ENCODE assay signal across 29 mouse cellular contexts in genomic region chr3:100318357-100318756, GRCm38 (mm10).
"Had no signal": no experiment of that assay in that cellular context is flagged by ENCODE, and none has a peak within 500 bp of the region (broad histone marks: within the 10 kb centered on the region; RNA-seq: fewer than 3 reads in every experiment).

No protein-coding gene starts in this region.

- H3K4me1 ChIP-seq: limb, embryonic 10.5 days; limb, embryonic 12.5 days; limb, embryonic 13.5 days; limb, embryonic 15.5 days; liver, embryonic 12.5 days; liver, embryonic 13.5 days; liver, embryonic 15.5 days; lung, embryonic 15.5 days; megakaryocyte, embryonic 14.5 days; midbrain, embryonic 10.5 days; midbrain, embryonic 12.5 days; midbrain, embryonic 13.5 days; midbrain, embryonic 15.5 days had no signal

- DNase-seq: left cerebral cortex, postnatal 4 days; liver; liver, embryonic 13.5 days; liver, postnatal 0 days; lung, adult 18-20 months; lung, adult 2 months; lung, embryonic 14.5 days; lung, postnatal 10 days; lung, postnatal 14 days; lung, postnatal 36 days; lung, postnatal 4 days; midbrain, embryonic 14.5 days had no signal

- H3K9ac ChIP-seq: limb, embryonic 12.5 days; limb, embryonic 13.5 days; limb, embryonic 15.5 days; liver, embryonic 12.5 days; liver, embryonic 13.5 days; liver, embryonic 14.5 days; liver, embryonic 15.5 days; liver, postnatal 0 days; lung, embryonic 14.5 days; lung, embryonic 15.5 days; midbrain, embryonic 12.5 days; midbrain, embryonic 13.5 days; midbrain, embryonic 15.5 days had no signal

- H3K4me3 ChIP-seq: limb, embryonic 10.5 days; limb, embryonic 12.5 days; limb, embryonic 13.5 days; limb, embryonic 15.5 days; liver, embryonic 12.5 days; liver, embryonic 13.5 days; liver, embryonic 15.5 days; lung, embryonic 15.5 days; megakaryocyte, embryonic 14.5 days; midbrain, embryonic 10.5 days; midbrain, embryonic 12.5 days; midbrain, embryonic 13.5 days; midbrain, embryonic 15.5 days; myocyte had no signal

- H3K27me3 ChIP-seq: limb, embryonic 12.5 days; limb, embryonic 13.5 days; limb, embryonic 15.5 days; liver, embryonic 12.5 days; liver, embryonic 13.5 days; liver, embryonic 15.5 days; lung, embryonic 15.5 days; megakaryocyte, embryonic 14.5 days; midbrain, embryonic 12.5 days; midbrain, embryonic 13.5 days; midbrain, embryonic 15.5 days had no signal

- H3K36me3 ChIP-seq: limb, embryonic 10.5 days; limb, embryonic 12.5 days; limb, embryonic 13.5 days; limb, embryonic 15.5 days; liver, embryonic 12.5 days; liver, embryonic 13.5 days; liver, embryonic 15.5 days; lung, embryonic 15.5 days; midbrain, embryonic 10.5 days; midbrain, embryonic 12.5 days; midbrain, embryonic 13.5 days; midbrain, embryonic 15.5 days had no signal

- H3K4me2 ChIP-seq: limb, embryonic 12.5 days; limb, embryonic 13.5 days; limb, embryonic 15.5 days; liver, embryonic 11.5 days; liver, embryonic 12.5 days; liver, embryonic 13.5 days; liver, embryonic 15.5 days; lung, embryonic 14.5 days; lung, embryonic 15.5 days; midbrain, embryonic 11.5 days; midbrain, embryonic 12.5 days; midbrain, embryonic 13.5 days; midbrain, embryonic 15.5 days had no signal

- H3K9me3 ChIP-seq: limb, embryonic 10.5 days; limb, embryonic 12.5 days; limb, embryonic 13.5 days; limb, embryonic 15.5 days; liver, embryonic 12.5 days; liver, embryonic 13.5 days; liver, embryonic 15.5 days; lung, embryonic 15.5 days; megakaryocyte, embryonic 14.5 days; midbrain, embryonic 10.5 days; midbrain, embryonic 12.5 days; midbrain, embryonic 15.5 days had no signal

- H3K27ac ChIP-seq: limb, embryonic 10.5 days; limb, embryonic 12.5 days; limb, embryonic 13.5 days; limb, embryonic 15.5 days; liver, embryonic 12.5 days; liver, embryonic 13.5 days; liver, embryonic 14.5 days; liver, embryonic 15.5 days; lung, embryonic 15.5 days; macrophage; midbrain, embryonic 10.5 days; midbrain, embryonic 12.5 days; midbrain, embryonic 13.5 days; midbrain, embryonic 15.5 days had no signal
